Mouse (Mus musculus): ENCODE data around the gene Gnl2.

GRCm38 (mm10) chr4:124970677-124971076 lies 45.7 kb upstream of the Gnl2 start:
- TF ChIP-seq POLR2A (IDR thresholded peaks at IDR 0.05; ENCODE audit: low read depth, low read length), result no peak
- no peak for TF ChIP-seq CTCF (IDR thresholded peaks at IDR 0.05; ENCODE audit: extremely low read depth, insufficient read depth, insufficient read length, insufficient replicate concordance)
